Mouse (Mus musculus): ENCODE measurements around the gene AI597479. TPM values are rescaled to one million over a fixed set of nuclear protein-coding genes. Genes with fewer than 3 reads are reported as not detected.

The AI597479 gene
- 3.5 and 4.7 TPM in 2 replicates for polyA plus RNA-seq (2012; rRNA removed)
- 6.0 and 8.0 TPM in 2 replicates for polyA plus RNA-seq (2014; fragmentation: Nextera tagmentation; extraction: Ambion mirVana)

DNA sequence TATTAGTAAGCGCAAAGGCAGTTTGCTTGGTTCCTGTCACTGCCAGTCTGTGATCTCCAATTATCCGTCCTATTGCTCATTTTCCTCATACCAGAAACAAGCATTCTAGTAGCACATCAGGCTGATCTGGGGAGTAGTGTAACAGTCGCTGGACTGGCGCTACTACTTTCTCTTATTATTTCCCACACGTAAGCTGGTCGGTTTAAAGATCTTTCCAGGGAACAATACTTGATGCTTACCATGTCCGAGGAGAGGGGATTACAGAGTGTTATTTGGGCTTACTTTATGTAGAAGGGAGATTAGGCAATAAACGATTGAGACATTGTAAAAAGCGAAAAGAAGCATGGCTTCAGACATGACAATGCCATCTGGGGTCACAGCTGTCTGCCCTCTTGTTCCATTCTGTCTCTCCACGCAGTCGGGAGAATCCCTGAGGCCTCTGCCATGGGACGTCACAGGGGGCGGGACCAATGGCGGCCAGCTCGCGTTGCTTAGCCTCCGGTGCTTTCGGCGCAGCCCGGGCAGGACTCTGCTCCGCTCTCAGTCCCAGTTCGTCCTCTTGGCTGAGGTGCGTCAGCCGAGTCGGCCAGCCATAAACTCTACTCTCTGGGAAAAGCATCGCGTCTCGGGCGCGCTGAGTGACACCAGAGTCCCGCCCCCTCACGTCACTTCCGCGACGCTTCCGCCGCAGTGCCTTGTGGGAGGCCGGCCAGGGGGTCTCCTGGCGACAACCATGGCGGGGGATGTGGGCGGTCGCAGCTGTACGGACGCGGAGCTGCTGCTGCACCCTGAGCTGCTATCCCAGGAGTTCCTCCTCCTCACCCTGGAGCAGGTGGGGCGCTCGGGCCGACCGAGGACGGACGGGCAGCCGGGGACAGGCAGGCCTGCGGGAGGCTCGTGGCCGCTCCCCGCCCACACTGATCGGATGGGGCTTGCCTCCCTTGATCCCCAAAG lies at the start of gene AI597479, which contains the start of gene Tgfbrap1:
Gene AI597479 (plus strand): TSS at position 680 of the 954 bp plus-strand sequence.
Gene Tgfbrap1 (minus strand): TSS at position 607 of the 954 bp plus-strand sequence.
- Histone ChIP-seq H3K4me3 (ENCODE audit: insufficient read depth in 1 of 2, low read depth in 2 of 2, low read length in 2 of 2) (peak within 1 kb of the TSS; percentile 75 to 91), H3K9me3 (ENCODE audit: control insufficient read depth, low read length) (no peaks in the 10 kb centered on the region), H3K36me3 (replicated peaks; ENCODE audit: control insufficient read depth, insufficient read depth, low read depth) (peaks cover 3% of the 10 kb centered on the region; the same call in 1 of the 2 replicates), H3K4me2 (ENCODE audit: low read depth) (peak within 1 kb of the TSS; percentile 97), H3K27ac (peak within 1 kb of the TSS; percentile 90), H3K4me1 (replicated peaks; ENCODE audit: control insufficient read depth in 2 of 2, insufficient read depth in 2 of 2, low read length in 1 of 2) (peaks cover 2 to 5% of the 10 kb centered on the region in 2 experiments), H3K9ac (replicated peaks) (peak within 1 kb of the TSS; percentile 92), H3K27me3 (ENCODE audit: control insufficient read depth, insufficient read depth, low read length) (no peaks in the 10 kb centered on the region)
- 2% methylated on average over 56 of the region's 57 CpGs for WGBS (ENCODE audit: insufficient replicate concordance)
- TF ChIP-seq CTCF (IDR thresholded peaks at IDR 0.05; ENCODE audit: low read depth), result no peak; the same call in 1 of the 2 replicates
- no peak for TF ChIP-seq EP300 (IDR thresholded peaks at IDR 0.05; ENCODE audit: low read depth)
- ATAC-seq (ENCODE audit: insufficient read depth) (peak; percentile 92), DNase-seq (ENCODE audit: low read depth in 3 of 3, low spot score in 3 of 3) (peak; percentile 62 to 75 (median 66))

GRCm38 (mm10) chr1:43051903-43052302 lies 46.6 kb upstream of the AI597479 start:
- H3K36me3 ChIP-seq (replicated peaks; ENCODE audit: control insufficient read depth, insufficient read depth, low read depth), result peaks cover 3% of the 10 kb centered on the region; the same call in 1 of the 2 replicates

DNA sequence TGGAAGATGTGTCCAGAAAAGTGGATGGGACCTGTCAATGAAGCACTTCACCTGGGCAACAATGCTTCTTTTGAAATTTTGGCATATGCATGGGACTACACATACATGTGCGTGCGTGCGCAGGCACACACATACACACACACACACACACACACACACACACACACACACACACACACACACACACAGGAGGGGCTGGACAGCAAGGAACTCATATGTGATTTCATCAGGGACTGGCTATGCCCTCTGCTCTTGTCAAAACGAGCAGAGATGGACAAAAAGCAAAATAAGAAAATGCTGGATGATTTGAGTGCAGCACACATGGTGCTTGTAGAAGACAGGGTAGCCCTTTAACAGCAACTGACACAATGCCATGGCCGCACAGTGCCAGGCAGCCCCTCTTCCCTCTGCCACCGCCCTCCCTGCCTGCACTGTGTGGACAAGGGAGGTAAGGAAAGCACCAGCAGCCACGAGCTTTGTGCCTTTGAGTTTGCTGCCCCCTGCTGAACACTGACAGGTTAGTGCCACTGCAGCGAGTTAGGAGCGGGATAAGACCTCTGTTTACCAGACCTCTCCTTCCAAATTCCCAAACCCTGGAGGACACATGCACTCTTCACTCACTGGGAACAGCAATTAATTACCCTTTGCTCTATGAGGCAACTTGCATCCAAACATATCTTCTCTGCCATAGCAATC lies 32.7 kb upstream of the AI597479 start:
- Histone ChIP-seq H3K36me3 (replicated peaks; ENCODE audit: control insufficient read depth, insufficient read depth, low read depth) (no peaks in the 10 kb centered on the region; the same call in 1 of the 2 replicates), H3K27ac (no peak overlapping the region), H3K4me2 (ENCODE audit: low read depth) (no peak overlapping the region), H3K9ac (replicated peaks) (no peak overlapping the region), H3K27me3 (ENCODE audit: control insufficient read depth, insufficient read depth, low read length) (no peaks in the 10 kb centered on the region), H3K4me1 (replicated peaks; ENCODE audit: control insufficient read depth in 2 of 2, insufficient read depth in 2 of 2, low read length in 1 of 2) (no peaks in the 10 kb centered on the region; a peak in 1 of 4 replicates), H3K9me3 (ENCODE audit: control insufficient read depth, low read length) (no peaks in the 10 kb centered on the region), H3K4me3 (ENCODE audit: insufficient read depth in 1 of 2, low read depth in 2 of 2, low read length in 2 of 2) (no peak overlapping the region)
- WGBS (ENCODE audit: insufficient replicate concordance), result 55% methylated on average over 9 of the region's 9 CpGs
- peak; percentile 81 for TF ChIP-seq CTCF (IDR thresholded peaks at IDR 0.05; ENCODE audit: low read depth)
- TF ChIP-seq EP300 (IDR thresholded peaks at IDR 0.05; ENCODE audit: low read depth), result no peak
- ATAC-seq (ENCODE audit: insufficient read depth) (no peak), DNase-seq (ENCODE audit: low read depth in 3 of 3, low spot score in 3 of 3) (peak in 2 of 3 experiments; percentile 5 to 9)

More at GRCm38 (mm10) chr1:43051903-43052302, 46.6 kb upstream of the AI597479 start:
- Histone ChIP-seq H3K27ac (no peak overlapping the region), H3K27me3 (ENCODE audit: control insufficient read depth, insufficient read depth, low read length) (no peaks in the 10 kb centered on the region), H3K4me2 (ENCODE audit: low read depth) (no peak overlapping the region), H3K9me3 (ENCODE audit: control insufficient read depth, low read length) (no peaks in the 10 kb centered on the region), H3K4me3 (ENCODE audit: insufficient read depth in 1 of 2, low read depth in 2 of 2, low read length in 2 of 2) (no peak overlapping the region), H3K9ac (replicated peaks) (no peak overlapping the region), H3K4me1 (replicated peaks; ENCODE audit: control insufficient read depth in 2 of 2, insufficient read depth in 2 of 2, low read length in 1 of 2) (no peaks in the 10 kb centered on the region)
- ATAC-seq (ENCODE audit: insufficient read depth) (no peak), DNase-seq (ENCODE audit: low read depth in 3 of 3, low spot score in 3 of 3) (no peak)
- no peak for TF ChIP-seq CTCF (IDR thresholded peaks at IDR 0.05; ENCODE audit: low read depth)
- TF ChIP-seq EP300 (IDR thresholded peaks at IDR 0.05; ENCODE audit: low read depth), result no peak
- WGBS (ENCODE audit: insufficient replicate concordance), result 88% methylated on average over 5 of the region's 5 CpGs

- no peak overlapping the region for H3K4me3 ChIP-seq (ENCODE audit: insufficient read depth in 1 of 2, low read depth in 2 of 2, low read length in 2 of 2)
- no peaks in the 10 kb centered on the region; the same call in 1 of the 2 replicates for H3K36me3 ChIP-seq (replicated peaks; ENCODE audit: control insufficient read depth, insufficient read depth, low read depth)
- ATAC-seq (ENCODE audit: insufficient read depth), result no peak
- H3K9me3 ChIP-seq (ENCODE audit: control insufficient read depth, low read length), result no peaks in the 10 kb centered on the region
- no peaks in the 10 kb centered on the region; a peak in 1 of 4 replicates for H3K4me1 ChIP-seq (replicated peaks; ENCODE audit: control insufficient read depth in 2 of 2, insufficient read depth in 2 of 2, low read length in 1 of 2)
- no peak overlapping the region for H3K4me2 ChIP-seq (ENCODE audit: low read depth)
- DNase-seq (ENCODE audit: low read depth in 3 of 3, low spot score in 3 of 3), result no peak
- H3K9ac ChIP-seq (replicated peaks), result no peak overlapping the region
- TF ChIP-seq EP300 (IDR thresholded peaks at IDR 0.05; ENCODE audit: low read depth) (no peak), CTCF (IDR thresholded peaks at IDR 0.05; ENCODE audit: low read depth) (no peak)
- H3K27ac ChIP-seq, result no peak overlapping the region
- 68% methylated on average over 8 of the region's 8 CpGs for WGBS (ENCODE audit: insufficient replicate concordance)
- no peaks in the 10 kb centered on the region for H3K27me3 ChIP-seq (ENCODE audit: control insufficient read depth, insufficient read depth, low read length)
These were observed 31.9 kb upstream of the AI597479 start for GRCm38 (mm10) chr1:43066573-43066972.
